Mouse (Mus musculus) embryonic facial prominence, embryonic 10.5 days (tissue): Measurements from ENCODE around the gene Tjp2. TPM values are rescaled to one million over a fixed set of nuclear protein-coding genes. Genes with fewer than 3 reads are reported as not detected.
"Not testable (repeated sequence)": the region's sequence is repeated elsewhere in the genome, so short reads cannot be mapped to it uniquely, and the experiment has no call there.

ENCODE experiments used
- DNase-seq: peaks from one replicate; pipeline ENCODE4 v3.0.0-alpha.2; 2017; ENCODE audit warnings: low spot score
- H3K27ac ChIP-seq: fragments of 300-500 bp; sonication (generic); replicated peaks from 2 replicates; pipeline ENCODE4 v1.5.1; 2016; ENCODE audit warnings: mild to moderate bottlenecking
- H3K27me3 ChIP-seq: fragments of 300-500 bp; sonication (generic); replicated peaks from 2 replicates; pipeline ENCODE4 v1.6.1; 2016; ENCODE audit warnings: low read depth, mild to moderate bottlenecking; ENCODE audit not compliant: poor library complexity, severe bottlenecking
- H3K36me3 ChIP-seq: fragments of 300-500 bp; sonication (generic); replicated peaks from 2 replicates; pipeline ENCODE4 v1.6.1; 2016; ENCODE audit warnings: mild to moderate bottlenecking, moderate library complexity
- H3K4me1 ChIP-seq: fragments of 300-500 bp; sonication (generic); 2 replicates; pipeline ENCODE4 v1.6.1; 2016
- H3K4me3 ChIP-seq: fragments of 300-500 bp; sonication (generic); 2 replicates; pipeline ENCODE4 v1.5.1; 2016; ENCODE audit warnings: mild to moderate bottlenecking, moderate library complexity
- H3K9me3 ChIP-seq: fragments of 300-500 bp; sonication (generic); 2 replicates; pipeline ENCODE4 v1.6.1; 2016; ENCODE audit warnings: mild to moderate bottlenecking
- WGBS: fragments of 180-500 bp; shearing (Covaris S2); methylation state at CpG from one replicate; pipeline ENCODE4 v1.1.7; 2016; 5-methylcytosine and 5-hydroxymethylcytosine counted together
- polyA plus RNA-seq: library from polyadenylated mRNA; unstranded; fragments of >200 nt; fragmentation: Nextera tagmentation; extraction: Ambion mirVana; gene quantifications from 2 replicates; pipeline ENCODE4 v1.2.1, GENCODE M21; 2016

Tjp2 gene
- polyA plus RNA-seq, 1 experiment from 2014 or later = 35.1 TPM

DNA sequence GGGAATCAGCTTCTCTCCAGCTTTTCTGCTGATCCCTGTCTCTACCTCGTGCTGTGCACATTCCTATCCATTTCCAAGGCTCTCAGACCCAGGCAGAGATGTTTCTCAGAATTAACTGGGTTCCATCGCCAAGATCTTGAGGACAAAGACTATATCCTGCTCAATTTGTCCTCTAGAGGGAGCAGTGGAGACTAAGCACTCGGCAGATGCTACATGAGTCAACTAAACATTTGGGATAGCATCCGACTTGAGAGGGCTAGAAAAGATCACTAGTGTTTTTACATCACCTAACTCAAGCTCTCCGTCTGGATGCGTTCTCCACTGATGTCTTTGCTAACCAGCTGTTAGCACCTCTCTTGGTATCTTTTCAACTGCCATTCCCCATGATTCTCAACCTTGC is 123.6 kb downstream of the Tjp2 start:
- H3K27ac ChIP-seq = no peak overlapping the region
- H3K4me1 ChIP-seq = peaks cover 6% of the 10 kb centered on the region; the same call in 1 of the 2 replicates
- peaks cover 65% of the 10 kb centered on the region for H3K36me3 ChIP-seq
- no peaks in the 10 kb centered on the region for H3K9me3 ChIP-seq
- H3K27me3 ChIP-seq = no peaks in the 10 kb centered on the region
- H3K4me3 ChIP-seq = no peak overlapping the region
- 80% methylated on average over 6 of the region's 6 CpGs for WGBS
- DNase-seq = no peak

GRCm38 (mm10) chr19:24098691-24099090 is 126.1 kb downstream of the Tjp2 start:
- WGBS = 76% methylated on average over 10 of the region's 10 CpGs
- DNase-seq = no peak
- H3K36me3 ChIP-seq = peaks cover 81% of the 10 kb centered on the region

DNA sequence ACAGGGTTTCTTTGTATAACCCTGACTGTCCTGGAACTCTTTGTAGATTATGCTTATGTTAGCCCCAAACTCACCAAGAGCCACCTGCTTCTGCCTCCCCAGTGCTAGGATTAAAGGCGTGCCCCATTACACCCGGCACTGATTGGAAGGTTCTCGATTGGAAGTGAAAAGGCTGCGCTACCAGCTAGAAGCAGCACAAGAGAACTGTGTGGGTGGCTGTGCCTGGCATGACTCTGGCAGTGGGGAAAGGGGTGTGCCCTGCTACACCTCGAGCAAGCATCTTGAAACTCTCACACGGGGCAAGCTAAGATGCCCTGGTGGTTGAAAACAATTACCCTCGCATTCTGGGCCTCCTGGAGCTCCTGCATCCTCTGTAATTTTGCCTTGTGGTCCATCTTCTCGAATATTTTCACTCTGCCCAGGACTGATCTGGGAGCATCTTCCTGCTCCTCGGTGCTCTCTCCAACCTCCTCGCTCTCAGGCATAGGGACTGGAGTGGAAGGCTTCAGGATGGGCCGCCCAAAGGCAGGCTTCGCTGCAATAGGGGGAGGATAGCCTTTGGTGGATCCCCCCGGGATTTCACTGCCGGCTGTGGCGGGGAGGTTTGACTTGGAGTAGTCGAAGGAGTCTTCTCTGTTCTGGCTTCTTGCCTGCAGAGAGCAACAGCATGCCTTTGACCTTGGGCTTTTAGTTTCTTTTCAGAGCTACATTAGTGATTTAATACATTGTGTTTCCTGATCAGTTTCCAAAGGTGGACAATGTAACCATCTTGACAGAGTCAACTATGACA is 127.0 kb downstream of the Tjp2 start:
- Histone ChIP-seq H3K9me3 (no peaks in the 10 kb centered on the region), H3K27ac (no peak overlapping the region), H3K4me3 (no peak overlapping the region), H3K27me3 (no peaks in the 10 kb centered on the region), H3K36me3 (peaks cover 83% of the 10 kb centered on the region), H3K4me1 (peaks cover 6% of the 10 kb centered on the region; the same call in 1 of the 2 replicates)
- no peak for DNase-seq
- 88% methylated on average over 16 of the region's 16 CpGs for WGBS

More at GRCm38 (mm10) chr19:24098691-24099090, 126.1 kb downstream of the Tjp2 start:
- Histone ChIP-seq H3K9me3 (no peaks in the 10 kb centered on the region), H3K4me1 (peaks cover 6% of the 10 kb centered on the region; the same call in 1 of the 2 replicates), H3K4me3 (no peak overlapping the region), H3K27ac (no peak overlapping the region), H3K27me3 (no peaks in the 10 kb centered on the region)

DNA sequence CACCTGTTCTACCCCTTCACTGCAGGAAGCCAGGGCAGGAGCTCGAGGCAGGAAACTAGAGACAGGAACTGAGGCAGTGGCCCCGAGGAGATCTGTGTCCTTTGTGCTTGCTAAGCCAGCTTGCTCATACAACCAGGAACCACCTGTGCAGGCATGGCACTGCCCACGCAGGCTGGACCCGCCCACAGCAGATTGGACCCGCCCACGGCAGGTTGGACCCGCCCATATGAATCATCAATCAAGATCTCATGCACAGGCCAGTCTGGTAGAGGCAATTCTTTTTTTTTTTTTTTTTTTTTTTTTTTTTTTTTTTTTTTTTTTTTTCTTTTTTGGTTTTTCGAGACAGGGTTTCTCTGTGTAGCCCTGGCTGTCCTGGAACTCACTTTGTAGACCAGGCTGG is 132.8 kb downstream of the Tjp2 start:
- H3K27ac ChIP-seq, DNase-seq, H3K27me3 ChIP-seq, H3K4me3 ChIP-seq, H3K9me3 ChIP-seq, H3K4me1 ChIP-seq: not testable (repeated sequence)
- H3K36me3 ChIP-seq = peaks cover 36% of the 10 kb centered on the region
- 75% methylated on average over 8 of the region's 8 CpGs for WGBS

DNA sequence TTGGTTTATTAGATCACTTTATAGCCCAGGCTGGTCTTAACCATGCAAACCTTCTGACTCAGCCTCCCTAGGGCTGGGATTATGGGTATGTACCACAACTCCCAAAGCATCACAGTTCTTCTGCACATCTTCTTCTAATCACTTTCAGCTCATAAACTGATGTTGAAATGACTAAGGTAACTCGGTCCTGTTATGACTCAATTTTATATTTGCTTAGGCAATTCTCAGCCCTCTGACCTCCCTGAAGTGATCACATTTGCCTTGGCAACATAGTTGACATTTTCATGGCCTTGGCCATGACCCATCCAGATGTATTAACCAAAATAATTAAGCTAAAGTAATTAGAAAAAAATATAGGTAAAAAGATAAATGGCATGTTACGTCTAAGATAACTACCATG is 134.5 kb downstream of the Tjp2 start:
- Histone ChIP-seq H3K4me3 (no peak overlapping the region), H3K4me1 (no peaks in the 10 kb centered on the region), H3K27me3 (no peaks in the 10 kb centered on the region), H3K36me3 (peaks cover 19% of the 10 kb centered on the region), H3K27ac (no peak overlapping the region), H3K9me3 (no peaks in the 10 kb centered on the region)
- 86% methylated on average over 2 of the region's 2 CpGs for WGBS
- no peak for DNase-seq

DNA sequence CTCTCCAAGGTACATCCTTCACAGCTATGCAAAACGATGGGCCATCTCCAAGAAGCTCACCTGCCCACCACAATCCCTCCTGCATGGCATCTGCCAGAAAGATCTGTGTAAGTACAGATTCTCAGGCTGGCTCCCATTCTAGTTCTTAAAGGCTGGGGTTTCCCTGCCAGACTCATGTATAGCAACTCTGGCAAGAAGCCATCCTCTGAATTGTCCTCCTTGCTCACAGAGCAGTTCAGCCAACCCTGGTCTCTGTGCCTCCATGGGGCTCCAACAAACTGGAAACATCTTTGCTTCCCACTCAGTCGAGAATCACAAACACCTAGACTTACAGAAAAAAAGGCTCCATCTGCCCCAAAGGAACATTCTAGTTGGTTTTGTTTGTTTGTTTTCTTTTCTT is 139.5 kb downstream of the Tjp2 start:
- no peaks in the 10 kb centered on the region for H3K9me3 ChIP-seq
- H3K36me3 ChIP-seq = no peaks in the 10 kb centered on the region
- WGBS = 82% methylated on average over 2 of the region's 2 CpGs
- no peak overlapping the region for H3K4me3 ChIP-seq
- H3K27ac ChIP-seq = no peak overlapping the region
- no peaks in the 10 kb centered on the region for H3K27me3 ChIP-seq
- peaks cover 9% of the 10 kb centered on the region; the same call in 1 of the 2 replicates for H3K4me1 ChIP-seq
- no peak for DNase-seq

- Histone ChIP-seq H3K4me1 (peaks cover 9% of the 10 kb centered on the region; the same call in 1 of the 2 replicates), H3K9me3 (no peaks in the 10 kb centered on the region), H3K27me3 (no peaks in the 10 kb centered on the region), H3K27ac (no peak overlapping the region), H3K4me3 (no peak overlapping the region), H3K36me3 (no peaks in the 10 kb centered on the region)
- 48% methylated on average over 8 of the region's 8 CpGs for WGBS
- DNase-seq = no peak
Measured at GRCm38 (mm10) chr19:24080417-24081080, 144.3 kb downstream of the Tjp2 start.

- no peak for DNase-seq
- Histone ChIP-seq H3K4me3 (no peak overlapping the region), H3K4me1 (peaks cover 9% of the 10 kb centered on the region; the same call in 1 of the 2 replicates), H3K9me3 (no peaks in the 10 kb centered on the region), H3K27ac (no peak overlapping the region), H3K27me3 (no peaks in the 10 kb centered on the region), H3K36me3 (no peaks in the 10 kb centered on the region)
- 93% methylated on average over 3 of the region's 3 CpGs for WGBS
Measured at GRCm38 (mm10) chr19:24077658-24078057, 147.2 kb downstream of the Tjp2 start.

- no peak for DNase-seq
- Histone ChIP-seq H3K27ac (no peak overlapping the region), H3K4me1 (peaks cover 9% of the 10 kb centered on the region; the same call in 1 of the 2 replicates), H3K27me3 (no peaks in the 10 kb centered on the region), H3K4me3 (no peak overlapping the region), H3K36me3 (no peaks in the 10 kb centered on the region), H3K9me3 (no peaks in the 10 kb centered on the region)
- WGBS = 88% methylated on average over 7 of the region's 7 CpGs
Measured at GRCm38 (mm10) chr19:24076536-24076935, 148.3 kb downstream of the Tjp2 start.

GRCm38 (mm10) chr19:24075927-24076326 is 148.9 kb downstream of the Tjp2 start:
- H3K27ac ChIP-seq = no peak overlapping the region
- H3K9me3 ChIP-seq = no peaks in the 10 kb centered on the region
- H3K27me3 ChIP-seq = no peaks in the 10 kb centered on the region
- 90% methylated on average over 8 of the region's 8 CpGs for WGBS
- peaks cover 6% of the 10 kb centered on the region; the same call in 1 of the 2 replicates for H3K4me1 ChIP-seq
- H3K36me3 ChIP-seq = no peaks in the 10 kb centered on the region
- no peak overlapping the region for H3K4me3 ChIP-seq
- DNase-seq = no peak

- Histone ChIP-seq H3K9me3 (no peaks in the 10 kb centered on the region), H3K36me3 (no peaks in the 10 kb centered on the region), H3K4me3 (no peak overlapping the region), H3K27ac (no peak overlapping the region), H3K4me1 (no peaks in the 10 kb centered on the region), H3K27me3 (no peaks in the 10 kb centered on the region)
- 56% methylated on average over 4 of the region's 4 CpGs for WGBS
- DNase-seq = no peak
Measured at GRCm38 (mm10) chr19:24073155-24073554, 151.7 kb downstream of the Tjp2 start.

DNA sequence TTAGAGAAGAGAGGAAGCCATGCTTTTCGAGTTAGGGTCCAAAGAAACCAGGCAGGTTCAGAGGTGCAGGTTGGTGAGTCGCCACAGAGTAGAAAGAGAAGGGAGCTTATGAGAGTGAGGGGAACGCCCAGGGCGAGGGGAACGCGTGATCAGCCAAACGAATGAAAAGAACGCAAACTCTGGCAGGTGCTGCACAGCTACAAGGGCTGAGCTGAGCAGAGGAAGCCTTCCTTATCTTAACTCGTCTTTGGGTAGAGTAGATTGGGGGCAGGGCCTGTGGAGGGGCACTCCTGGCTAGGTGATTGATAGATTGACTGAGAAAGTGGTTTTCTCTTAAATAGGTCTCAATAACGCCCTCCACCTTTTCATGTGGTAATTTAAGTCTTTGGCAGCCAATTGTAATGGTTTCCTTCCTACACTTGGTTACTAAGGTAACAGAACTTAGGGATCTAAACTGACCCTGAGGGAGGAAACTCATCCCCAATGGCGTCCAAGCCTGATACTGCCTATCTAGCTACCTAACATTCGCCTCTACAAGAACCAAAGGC is 160.4 kb downstream of the Tjp2 start:
- H3K36me3 ChIP-seq = no peaks in the 10 kb centered on the region
- no peak overlapping the region for H3K4me3 ChIP-seq
- 56% methylated on average over 12 of the region's 12 CpGs for WGBS
- peaks cover 4% of the 10 kb centered on the region; the same call in 1 of the 2 replicates for H3K4me1 ChIP-seq
- H3K27me3 ChIP-seq = no peaks in the 10 kb centered on the region
- no peak for DNase-seq
- H3K27ac ChIP-seq = no peak overlapping the region
- H3K9me3 ChIP-seq = no peaks in the 10 kb centered on the region
